Mouse (Mus musculus) cerebellum, adult 2 months (tissue): ENCODE data around the gene Gm28230.

Experiments
- CTCF ChIP-seq: fragments of 200-500 bp; IDR thresholded peaks from 2 replicates; pipeline ENCODE4 v1.5.1; 2011; ENCODE audit warnings: low read depth, mild to moderate bottlenecking, control low read depth, low read length, moderate library complexity, borderline replicate concordance; ENCODE audit not compliant: insufficient read depth
- POLR2A ChIP-seq: fragments of 200-500 bp; IDR thresholded peaks from 2 replicates; pipeline ENCODE4 v1.6.1; 2011; ENCODE audit warnings: low read length, control low read depth, borderline replicate concordance; ENCODE audit not compliant: insufficient read depth

DNA sequence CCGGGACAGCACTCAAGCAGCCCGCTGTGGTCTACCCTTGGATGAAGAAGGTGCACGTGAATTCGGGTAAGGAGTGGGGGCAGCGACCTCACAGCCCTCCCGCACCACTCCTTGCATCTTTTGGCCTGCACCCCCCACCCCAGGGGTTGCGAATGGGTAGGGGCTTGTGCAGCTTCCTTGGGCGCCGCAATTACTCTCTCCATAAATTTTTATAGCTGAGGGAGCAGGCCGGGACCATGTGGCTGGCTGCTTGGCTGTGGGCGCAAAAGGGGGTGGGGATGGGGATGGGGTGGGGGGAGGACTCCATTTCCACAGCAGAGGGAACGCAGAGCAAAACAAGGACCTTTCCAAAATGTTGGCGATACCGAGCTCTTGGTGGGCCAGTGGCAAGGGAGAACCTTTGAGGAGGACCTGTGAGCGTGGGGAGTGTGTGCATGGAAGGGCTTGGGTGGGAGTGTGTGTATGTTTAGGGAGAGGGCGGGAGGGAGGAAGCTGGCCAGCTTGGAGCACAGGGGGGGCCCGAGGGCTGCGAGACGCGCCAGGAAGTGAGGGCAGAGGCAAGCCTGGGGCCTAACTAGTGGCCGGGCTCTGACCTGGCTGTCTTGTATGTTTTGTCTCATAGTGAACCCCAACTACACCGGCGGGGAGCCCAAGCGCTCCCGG lies 1.2 kb downstream of the Gm28230 start:
- no peak for TF ChIP-seq CTCF
- no peak for TF ChIP-seq POLR2A
